Mouse (Mus musculus): ENCODE measurements around the gene Naaladl2. TPM values are rescaled to one million over a fixed set of nuclear protein-coding genes. Genes with fewer than 3 reads are reported as not detected.

Gene Naaladl2
- total RNA-seq, 2 experiments from 2014 or later = not detected

DNA sequence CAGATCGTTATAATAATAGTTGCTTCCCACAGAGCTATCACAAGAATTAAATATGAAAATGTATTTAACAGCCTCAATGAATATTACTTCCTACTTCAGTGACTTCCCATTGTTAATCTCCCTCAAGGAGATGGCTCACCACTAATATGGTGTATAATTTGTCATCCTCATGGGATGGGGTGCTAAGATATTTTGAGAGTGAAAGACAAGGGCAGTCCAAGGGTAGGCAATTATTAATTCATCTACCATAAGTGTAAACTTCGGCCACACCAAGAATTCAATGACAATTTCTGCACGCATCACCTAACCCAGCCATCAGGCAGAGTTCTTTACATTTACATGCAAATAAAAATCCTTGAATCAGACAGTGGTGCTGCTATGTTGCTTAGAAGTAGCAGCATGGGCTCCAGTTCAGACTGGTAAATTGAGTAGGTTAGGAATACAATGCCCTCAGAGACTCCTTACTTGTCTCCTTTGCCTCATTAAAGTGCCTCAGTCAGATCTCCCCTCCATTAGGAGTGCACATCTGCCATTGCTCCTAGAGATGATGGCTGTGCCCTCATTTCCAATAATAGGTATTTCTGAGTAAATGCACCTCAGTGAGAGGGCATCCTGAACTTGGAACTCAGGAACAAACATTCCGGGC, 438.2 kb downstream of the Naaladl2 start:
- ATAC-seq (replicated peaks; ENCODE audit: poor library complexity, severe bottlenecking) = no peak

DNA sequence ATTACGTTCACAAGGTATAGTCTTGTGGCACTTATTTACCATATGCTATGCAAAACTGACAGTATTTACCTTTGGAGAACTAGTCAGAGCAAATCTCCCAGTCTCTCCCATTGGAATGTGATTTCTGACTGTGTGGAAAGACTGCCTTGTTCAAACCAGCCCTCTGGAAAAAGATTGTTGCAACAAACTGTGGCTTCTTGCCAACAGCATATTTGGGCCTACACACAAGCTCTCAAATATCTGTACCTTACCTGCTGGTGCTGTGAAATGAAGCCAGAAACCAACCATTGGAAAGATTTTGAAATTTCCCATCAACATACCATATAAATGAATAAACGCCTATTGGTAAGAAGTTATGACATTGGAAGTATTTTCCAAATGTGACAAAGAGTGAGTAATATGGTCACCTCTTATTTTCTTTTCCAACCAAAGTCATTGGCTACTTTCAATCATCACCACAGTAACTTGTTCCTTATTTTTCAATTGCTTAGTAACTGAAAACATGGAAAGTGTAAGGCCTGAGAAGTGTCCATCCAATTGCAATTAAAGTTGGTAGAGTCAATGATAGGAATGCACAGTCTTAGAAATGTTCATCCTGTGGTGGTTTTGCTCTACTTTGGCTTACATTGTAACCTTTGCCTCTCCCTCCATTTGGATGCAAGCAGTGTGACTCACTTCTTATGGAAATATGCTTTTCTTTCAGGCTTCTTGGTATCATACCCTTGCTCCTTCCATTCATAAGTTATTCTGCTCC, 453.7 kb downstream of the Naaladl2 start:
- no peak for ATAC-seq (replicated peaks; ENCODE audit: poor library complexity, severe bottlenecking)

DNA sequence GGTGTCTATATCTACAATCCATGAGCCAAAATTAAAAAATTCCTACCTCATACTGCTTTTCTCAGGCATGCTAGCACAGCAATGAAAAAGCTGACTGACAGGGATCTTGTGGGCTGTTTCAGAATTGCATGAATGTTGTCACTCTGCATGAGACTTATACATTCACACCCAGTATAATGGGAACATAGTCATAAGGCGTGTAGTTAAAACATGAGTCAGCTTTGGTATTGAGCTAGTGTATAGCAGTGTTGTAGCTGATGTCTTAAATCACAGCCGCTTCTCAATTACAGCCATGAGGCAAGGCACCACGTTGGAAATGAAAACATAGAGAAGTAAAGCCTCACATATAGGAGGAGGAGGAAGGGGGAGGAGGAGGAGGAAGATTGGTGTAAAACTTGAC, 473.6 kb downstream of the Naaladl2 start:
- no peak for ATAC-seq (replicated peaks; ENCODE audit: poor library complexity, severe bottlenecking)

DNA sequence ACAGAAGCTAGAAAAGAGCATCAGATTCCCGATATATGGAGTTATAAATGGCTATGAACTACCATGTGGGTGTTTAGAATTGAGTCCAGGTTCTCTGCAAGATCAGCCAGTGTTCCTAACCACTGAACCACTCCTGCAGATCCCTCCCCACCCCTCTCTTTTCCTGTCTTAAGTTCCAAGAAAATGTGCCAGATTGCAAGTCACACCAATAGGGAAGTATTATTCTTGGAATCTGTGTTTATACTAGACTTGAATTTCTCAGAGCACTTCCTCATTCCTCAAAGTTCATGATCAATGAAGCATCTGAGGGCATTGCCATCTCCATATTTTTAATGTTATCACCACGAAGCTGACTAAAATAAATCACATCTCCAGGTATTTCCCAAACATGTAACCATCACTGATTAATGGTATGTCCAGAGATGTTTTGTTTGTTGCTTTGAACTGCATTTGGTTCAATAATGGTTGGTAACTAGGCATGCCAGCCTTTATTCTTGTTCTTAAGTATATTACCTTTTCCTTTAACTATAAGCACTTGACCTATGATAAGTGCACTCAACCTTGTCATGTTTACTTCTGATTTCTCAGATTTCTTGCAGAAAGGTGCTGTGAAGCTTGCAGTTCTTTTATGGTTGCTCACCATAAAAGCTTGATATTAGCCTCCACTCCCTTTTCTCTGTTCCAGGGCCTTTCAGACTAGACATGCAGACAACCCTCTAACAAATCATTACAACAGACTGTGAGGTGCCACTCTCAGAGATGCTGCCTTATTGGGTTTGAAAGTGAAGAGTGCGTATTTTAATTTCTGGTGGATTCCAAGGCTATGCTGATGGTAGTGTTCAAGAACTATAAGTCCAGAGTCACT, 475.8 kb downstream of the Naaladl2 start:
- ATAC-seq (replicated peaks; ENCODE audit: poor library complexity, severe bottlenecking) = no peak

DNA sequence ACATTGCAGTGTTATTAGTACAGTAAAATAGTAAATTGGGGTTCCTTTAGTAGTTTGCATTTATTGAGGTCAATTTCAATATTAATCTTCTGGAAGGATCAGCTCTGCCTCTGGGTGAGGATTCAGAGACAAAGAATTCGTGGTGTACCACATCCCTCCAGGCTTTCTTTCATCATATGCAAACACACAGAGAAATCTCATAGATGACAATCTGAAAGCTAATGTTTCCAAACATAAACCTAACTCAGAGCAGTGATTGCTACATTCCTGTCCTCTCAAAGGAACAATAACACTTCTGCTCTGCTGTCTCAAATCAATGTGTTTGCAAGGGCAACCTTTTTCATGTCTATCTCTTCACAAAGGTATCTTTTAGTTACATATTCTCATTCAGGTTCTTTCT, 478.7 kb downstream of the Naaladl2 start:
- no peak for ATAC-seq (replicated peaks; ENCODE audit: poor library complexity, severe bottlenecking)

DNA sequence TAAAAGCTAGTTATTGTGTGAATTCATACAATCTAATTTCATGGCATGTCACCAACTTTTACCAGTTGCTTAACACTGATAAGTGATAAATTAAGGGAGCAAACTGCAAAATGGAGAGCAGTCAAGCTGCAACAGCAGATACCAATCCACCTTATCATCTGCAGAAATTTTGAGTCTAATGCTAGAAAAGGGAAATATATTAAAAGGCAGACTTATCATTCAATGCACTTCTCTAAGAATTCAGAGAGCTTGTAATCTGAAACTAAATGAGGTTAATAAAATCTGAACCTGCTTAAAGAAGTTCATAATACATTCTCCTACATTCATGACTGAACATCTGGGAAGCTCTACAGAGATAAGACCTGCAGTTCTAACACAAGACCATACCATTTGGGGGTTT, 480.3 kb downstream of the Naaladl2 start:
- no peak for ATAC-seq (replicated peaks; ENCODE audit: poor library complexity, severe bottlenecking)

DNA sequence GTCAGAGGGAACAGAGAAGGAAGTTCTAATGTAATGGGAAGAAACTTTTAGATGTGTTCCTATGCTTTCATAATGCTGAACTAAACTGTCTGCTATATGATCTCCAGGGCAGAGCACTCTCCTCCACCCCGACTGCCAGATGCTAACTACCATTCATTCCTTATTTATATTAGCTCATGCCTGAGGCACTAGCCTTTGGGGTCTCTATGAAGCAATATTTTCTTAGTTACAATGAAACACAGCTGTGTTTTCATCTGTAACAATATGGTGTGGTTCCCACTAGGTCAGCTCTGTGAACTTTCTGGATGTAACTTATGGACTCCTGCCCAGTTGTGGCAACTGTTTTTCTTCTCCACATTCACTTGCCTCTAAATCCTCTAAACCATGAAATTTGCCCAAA, 514.0 kb downstream of the Naaladl2 start:
- no peak for ATAC-seq (replicated peaks; ENCODE audit: poor library complexity, severe bottlenecking)

DNA sequence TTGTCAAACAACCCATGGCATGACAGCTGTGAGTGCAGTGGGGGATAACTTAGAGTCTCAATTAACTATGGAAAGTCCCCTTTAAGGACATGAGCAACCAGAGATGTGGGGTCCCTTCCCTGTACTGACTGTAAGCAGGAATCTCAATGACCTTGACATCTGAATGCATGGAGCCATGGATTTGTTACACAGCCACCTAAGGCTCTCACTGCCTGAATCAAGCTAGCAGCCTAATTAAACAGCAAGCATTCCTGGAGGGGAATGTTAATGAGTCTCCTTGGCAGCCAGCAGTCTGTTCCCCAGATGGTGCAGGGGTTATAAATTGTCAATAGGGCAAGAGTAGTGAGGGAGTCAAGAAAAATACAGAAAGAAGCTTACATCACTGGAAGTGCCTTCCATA, 538.6 kb downstream of the Naaladl2 start:
- no peak for ATAC-seq (replicated peaks; ENCODE audit: poor library complexity, severe bottlenecking)

DNA sequence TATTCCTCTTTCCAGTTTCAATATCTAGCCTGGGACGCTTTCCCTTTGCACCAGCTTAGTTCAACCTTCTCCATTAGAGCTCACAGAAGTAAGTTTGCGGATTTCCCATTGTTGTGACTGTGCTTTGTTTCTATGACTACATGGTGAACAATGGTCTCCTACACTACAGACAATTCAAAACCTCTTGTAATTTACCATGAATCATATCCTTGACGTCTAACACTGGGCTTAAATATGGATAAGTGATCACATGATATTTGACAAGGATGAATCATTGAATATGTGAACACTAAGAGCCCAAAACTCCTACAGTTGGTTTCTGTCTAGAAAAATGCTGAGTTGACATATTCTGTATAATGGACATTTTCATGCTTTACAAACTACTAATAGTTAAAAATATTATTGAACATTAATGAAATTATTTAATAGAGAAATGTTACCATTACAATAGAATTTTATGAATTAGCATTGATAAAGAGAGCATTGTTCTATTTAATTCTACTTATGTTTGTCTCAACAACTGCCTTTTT, 539.2 kb downstream of the Naaladl2 start:
- ATAC-seq (replicated peaks; ENCODE audit: poor library complexity, severe bottlenecking) = no peak

DNA sequence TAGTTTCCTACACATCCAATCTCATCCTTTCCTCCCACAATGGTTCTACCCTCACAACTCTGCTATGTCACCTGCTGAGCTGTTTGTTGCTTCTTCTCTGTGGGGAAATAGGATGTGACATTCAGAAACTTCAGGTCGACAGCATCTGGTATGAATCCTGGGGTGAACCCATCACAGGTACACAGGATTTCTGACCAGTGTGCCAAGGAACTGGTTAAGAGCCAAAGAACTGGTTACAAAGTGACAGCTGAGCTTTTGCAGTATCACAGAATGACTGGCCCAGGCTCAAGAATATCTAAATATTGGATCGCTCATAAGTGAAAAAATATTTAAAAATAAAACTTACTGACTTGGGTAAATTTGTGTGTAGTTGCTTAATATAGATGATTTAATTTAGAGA, 548.6 kb downstream of the Naaladl2 start:
- ATAC-seq (replicated peaks; ENCODE audit: poor library complexity, severe bottlenecking) = no peak

DNA sequence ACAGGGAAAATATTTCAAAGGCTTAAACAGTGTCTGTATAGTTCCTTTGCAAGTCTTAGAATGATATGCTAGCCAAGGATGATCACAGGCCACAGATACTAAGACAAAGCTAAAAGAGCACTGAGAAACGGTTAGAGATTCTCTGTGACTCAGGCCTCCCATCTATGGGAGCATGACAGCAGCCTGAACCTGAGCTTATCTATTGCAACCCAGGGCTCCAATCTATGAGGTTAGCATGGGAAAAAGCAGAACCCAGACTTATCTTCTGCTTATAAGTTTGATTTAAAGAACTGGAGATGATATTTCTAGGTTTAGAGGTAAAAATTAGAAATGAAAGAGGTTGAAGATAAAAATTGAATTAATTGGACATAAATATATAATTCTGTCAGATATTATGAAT, 587.4 kb downstream of the Naaladl2 start:
- no peak for ATAC-seq (replicated peaks; ENCODE audit: poor library complexity, severe bottlenecking)

DNA sequence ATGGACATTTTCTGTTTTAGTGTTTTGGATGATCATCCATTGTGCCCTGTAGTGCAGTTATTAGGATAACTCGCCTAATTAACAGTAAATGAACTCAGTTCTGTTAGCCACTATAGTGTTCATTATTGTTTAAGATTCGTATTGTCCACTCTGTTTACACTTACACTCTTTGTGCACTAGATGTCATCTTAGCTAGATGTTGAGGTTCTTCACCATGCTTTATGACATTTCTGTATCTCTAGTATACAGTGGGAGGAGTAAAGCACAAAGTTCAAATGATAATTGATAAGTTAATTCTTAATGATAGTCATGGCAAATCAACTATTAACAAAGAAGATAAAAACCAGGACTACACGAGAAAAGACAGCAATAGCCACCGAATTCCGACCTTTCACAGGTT, 590.4 kb downstream of the Naaladl2 start:
- no peak for ATAC-seq (replicated peaks; ENCODE audit: poor library complexity, severe bottlenecking)

DNA sequence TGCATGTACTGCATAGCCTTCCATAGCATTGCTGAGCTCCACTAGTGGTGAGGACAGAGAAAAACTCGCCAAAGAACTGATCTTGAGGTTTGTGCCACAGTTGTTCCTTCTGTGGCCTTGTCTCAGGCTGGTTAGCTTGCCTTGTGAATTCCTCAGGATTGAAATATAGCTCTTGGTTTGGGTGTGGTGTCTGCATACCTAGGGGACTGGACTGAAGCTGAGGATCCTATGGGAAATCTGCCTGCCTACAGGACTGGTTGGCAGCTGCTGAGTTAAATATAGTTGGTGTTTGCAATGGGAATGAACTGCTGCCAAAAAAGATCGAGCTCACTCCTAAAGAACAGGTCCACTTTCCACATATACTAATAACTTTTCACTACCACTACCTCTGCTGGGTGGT, 591.4 kb downstream of the Naaladl2 start:
- ATAC-seq (replicated peaks; ENCODE audit: poor library complexity, severe bottlenecking) = no peak

DNA sequence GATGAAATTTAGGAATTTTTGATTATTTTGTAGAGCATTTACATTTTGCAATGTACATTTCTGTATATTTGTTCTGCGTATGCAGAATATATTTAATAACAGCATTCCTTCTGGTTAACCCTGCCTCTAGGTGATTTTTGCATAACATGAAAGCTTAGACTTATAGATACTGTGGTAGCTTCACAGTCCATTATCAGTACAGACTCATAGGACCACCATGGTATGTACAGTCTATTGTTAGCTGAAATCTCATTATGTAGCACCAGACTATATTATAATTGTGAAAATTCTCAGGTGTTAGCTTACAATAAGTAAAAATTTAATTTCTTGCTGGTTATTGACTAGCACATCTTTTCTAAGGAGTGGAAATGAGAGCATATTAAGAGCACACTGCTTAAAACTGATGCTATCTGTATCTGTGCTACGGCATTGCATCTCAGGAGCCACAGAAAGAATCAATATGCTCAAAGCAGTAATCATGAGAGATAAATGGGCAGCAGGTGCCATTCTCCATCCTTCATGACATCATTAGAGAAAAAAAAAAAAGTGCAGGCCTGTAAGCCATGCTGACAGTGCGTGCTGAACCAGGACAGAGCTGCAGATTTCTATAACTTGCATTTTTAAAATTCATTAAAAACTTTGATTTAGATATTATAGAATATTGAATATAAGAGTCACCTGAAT, 610.1 kb downstream of the Naaladl2 start:
- no peak for ATAC-seq (replicated peaks; ENCODE audit: poor library complexity, severe bottlenecking)

DNA sequence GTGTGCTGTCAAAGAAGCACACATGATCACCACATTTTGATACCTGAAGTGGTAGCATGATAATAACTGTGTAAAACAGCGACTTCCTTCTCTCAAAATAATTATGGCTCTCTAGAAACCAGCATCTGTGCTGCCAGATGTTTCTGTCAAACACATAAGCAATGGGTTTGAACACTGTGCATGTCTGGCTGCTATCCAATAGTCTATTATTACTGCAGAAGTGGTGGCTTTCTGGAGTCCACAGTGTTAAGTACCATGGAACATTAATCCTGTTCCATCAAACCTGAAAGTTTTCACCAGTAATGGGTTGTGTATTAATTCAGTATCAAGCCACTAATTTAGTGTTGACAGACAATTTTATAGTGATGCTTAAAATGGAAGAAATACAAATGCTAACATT, 629.1 kb downstream of the Naaladl2 start:
- no peak for ATAC-seq (replicated peaks; ENCODE audit: poor library complexity, severe bottlenecking)

DNA sequence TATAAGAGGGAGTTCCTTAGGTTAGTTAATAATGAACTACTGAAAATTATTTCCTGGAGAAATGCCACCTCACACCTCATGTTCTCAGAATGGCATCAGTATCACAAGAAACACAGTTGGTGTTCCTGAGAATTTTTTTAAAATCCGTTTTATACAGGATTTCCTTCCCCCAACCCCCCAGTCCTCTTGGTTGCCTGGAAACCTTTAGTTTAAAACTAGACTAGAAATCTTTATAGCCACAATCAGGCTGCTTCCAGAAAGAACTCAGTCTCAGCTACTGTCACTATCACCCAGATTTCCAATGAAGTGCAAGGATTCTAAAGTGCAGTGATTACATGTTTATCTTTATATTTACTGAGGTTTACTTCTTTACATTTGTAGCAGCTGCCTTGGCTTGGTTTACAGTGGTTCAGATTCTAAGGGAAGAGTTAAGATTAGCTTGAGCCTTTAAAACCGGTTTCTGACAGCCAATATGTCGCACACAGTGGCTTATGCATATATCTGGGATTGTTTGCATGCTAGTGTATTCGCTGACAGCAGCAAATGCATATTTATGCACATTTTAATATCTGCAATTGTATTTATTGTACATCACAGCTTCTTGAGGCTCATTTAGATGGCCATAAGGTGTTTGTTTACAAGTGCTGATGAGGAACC, 657.5 kb downstream of the Naaladl2 start:
- ATAC-seq (replicated peaks; ENCODE audit: poor library complexity, severe bottlenecking) = no peak

DNA sequence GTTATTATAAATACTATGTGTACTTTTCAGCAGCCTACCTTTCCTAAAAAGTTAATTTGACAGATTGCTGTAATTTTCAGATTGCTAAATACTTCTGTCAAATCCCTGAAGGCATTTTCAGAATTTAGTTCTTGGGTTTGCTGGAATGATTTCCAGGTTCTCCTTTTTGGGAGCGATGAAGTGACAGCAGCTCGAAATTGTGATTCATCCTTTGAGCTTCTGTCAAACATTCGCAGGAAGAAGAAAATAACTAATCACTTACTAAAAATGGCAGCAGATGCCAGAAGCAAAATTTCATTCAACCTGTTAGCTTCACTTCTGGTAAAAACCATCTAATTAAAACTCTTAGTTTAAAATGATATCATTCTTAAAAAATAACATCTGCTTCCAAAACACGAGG, 680.1 kb downstream of the Naaladl2 start:
- no peak for ATAC-seq (replicated peaks; ENCODE audit: poor library complexity, severe bottlenecking)

DNA sequence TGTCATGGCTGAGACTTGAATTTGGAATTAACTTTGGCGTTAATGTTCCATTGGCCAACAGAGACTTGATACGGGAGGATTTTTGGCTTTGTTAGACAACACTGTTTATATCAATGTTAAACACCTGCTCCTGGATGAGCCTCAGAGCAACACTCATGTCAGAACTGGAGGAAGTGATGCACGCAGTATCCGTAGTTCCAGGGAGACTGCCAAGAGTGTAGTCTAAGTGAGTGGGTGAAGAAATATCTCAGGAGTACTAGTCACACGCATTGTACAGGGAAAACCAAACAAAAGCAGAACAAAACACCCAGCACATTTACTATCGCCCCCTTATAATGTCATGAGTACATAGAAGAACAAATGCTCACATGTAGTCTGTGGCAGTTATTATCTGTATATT, 703.4 kb downstream of the Naaladl2 start:
- no peak for ATAC-seq (replicated peaks; ENCODE audit: poor library complexity, severe bottlenecking)

DNA sequence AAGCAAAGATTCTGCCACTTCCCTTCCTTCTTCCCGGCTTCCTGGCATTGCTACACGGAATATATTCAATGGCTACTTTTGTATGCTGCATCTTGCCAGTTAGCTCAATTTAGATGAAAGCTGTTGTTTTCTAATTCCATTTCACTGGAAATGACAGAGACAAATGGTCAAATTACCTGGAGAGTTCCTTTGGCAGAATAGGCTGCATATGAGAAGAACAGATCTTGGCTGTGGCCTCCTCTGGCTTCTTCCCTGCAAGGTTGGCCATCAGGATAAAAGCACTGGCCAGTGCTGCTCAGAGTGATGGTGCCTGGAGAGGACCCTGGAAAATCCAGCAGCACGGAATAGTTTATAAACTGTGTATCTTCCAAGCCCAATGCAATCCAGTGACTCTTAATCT, 711.3 kb downstream of the Naaladl2 start:
- no peak for ATAC-seq (replicated peaks; ENCODE audit: poor library complexity, severe bottlenecking)

DNA sequence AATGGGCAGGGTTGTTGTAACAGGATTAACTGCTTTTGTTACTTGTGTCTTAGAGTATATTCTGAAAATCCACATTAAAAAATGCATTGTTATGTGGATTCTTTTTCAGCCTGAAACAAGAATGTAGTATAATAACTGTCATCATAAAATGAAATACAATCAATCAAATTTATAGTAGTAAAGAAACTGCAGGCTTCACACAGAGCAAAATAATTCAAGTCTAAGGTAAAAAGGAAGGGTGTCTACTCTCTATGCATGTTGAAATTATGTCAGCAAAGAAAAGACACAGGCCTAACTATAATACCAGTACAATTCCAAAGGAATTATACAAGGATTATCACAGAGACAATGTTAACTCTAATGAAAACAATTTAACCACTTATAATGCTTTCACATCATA, 752.3 kb downstream of the Naaladl2 start:
- no peak for ATAC-seq (replicated peaks; ENCODE audit: poor library complexity, severe bottlenecking)

Measured in granulocyte monocyte progenitor cell, adult 5-6 weeks (primary cell).